Mouse (Mus musculus) lung, postnatal 36 days (tissue): Measurements from ENCODE around the gene Prss53.
"Not testable (repeated sequence)": the region's sequence is repeated elsewhere in the genome, so short reads cannot be mapped to it uniquely, and the experiment has no call there.

Experiments used
- DNase-seq: peaks from one replicate; pipeline ENCODE4 v3.0.0; 2022; ENCODE audit warnings: mixed read lengths

Prss53 gene

GRCm38 (mm10) chr7:127908656-127909055 lies 17.9 kb upstream of the Prss53 start:
- DNase-seq, result no peak

GRCm38 (mm10) chr7:127907939-127908338 lies 17.2 kb upstream of the Prss53 start:
- DNase-seq, result no peak

GRCm38 (mm10) chr7:127903971-127904796 lies 13.4 kb upstream of the Prss53 start, which contains the start of gene Bckdk:
Bckdk (plus strand) TSS chr7:127904082.
- peak; percentile 88 for DNase-seq

DNA sequence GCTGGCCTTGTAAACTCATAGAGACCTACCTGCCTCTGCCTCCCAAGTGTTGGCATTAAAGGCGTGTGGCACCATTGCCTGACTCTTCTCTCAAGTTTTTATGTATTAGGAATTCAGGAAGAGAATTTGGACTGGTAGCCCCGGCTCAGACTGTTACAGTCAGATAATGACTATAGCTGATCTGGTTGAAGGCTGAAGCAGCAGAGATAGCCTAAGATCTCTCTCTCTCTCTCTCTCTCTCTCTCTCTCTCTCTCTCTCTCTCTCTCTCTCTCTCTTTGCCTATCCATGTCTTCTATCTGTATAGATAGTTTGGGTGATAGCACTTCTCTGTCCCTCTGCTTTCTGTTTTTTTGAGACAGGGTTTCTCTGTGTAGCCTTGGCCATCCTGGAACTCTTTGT lies 11.0 kb upstream of the Prss53 start:
- no peak for DNase-seq

GRCm38 (mm10) chr7:127899997-127900396 lies 9.2 kb upstream of the Prss53 start:
- no peak for DNase-seq

- peak; percentile 15 for DNase-seq
Observed at GRCm38 (mm10) chr7:127898179-127898956, 7.6 kb upstream of the Prss53 start.

GRCm38 (mm10) chr7:127897542-127897941 lies 6.8 kb upstream of the Prss53 start:
- no peak for DNase-seq

GRCm38 (mm10) chr7:127896384-127896783 lies 5.6 kb upstream of the Prss53 start:
- peak; percentile 79 for DNase-seq

DNA sequence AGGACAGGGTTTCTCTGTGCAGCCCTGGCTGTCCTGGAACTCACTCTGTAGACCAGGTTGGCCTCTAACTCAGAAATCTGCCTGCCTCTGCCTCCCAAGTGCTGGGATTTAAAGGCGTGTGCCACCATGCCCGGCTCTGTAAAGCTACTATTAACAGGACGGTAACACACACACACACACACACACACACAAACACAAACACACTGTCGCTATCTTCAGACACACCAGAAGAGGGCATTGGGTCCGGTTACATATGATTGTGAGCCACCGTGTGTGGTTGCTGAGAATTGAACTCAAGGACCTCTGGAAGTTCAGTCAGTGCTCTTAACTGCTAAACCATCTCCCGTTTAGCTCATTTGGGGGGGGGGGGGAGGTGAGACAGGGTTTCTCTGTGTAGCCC lies 5.1 kb upstream of the Prss53 start:
- DNase-seq, result not testable (repeated sequence)

GRCm38 (mm10) chr7:127895442-127895841 lies 4.7 kb upstream of the Prss53 start, which contains the start of the genes Gm21974 and Vkorc1:
Gm21974 (minus strand) TSS chr7:127895454.
Vkorc1 (minus strand) TSS chr7:127895617.
- peak; percentile 99 for DNase-seq

DNA sequence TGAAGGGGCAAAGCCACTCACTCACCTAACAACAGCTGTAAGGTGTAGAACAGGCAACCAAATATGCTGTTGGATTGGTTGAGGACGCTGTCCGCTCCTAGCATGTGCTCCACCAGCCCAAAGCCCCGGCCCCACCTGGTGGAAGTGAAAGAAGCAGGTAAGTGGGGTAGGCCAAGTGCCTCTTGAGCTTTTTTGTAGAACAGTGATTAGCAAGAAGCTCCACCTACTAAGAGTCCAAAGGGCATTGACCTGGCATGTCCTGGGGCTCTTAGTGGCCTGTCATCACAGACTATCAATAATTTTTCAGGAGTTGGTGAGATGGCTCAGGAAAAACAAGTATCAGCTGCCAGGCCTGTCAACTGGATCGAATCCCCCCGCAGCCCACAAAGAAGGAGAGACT lies 3.7 kb upstream of the Prss53 start:
- peak; percentile 50 for DNase-seq

- no peak for DNase-seq
Observed at GRCm38 (mm10) chr7:127888821-127889220, 1.9 kb downstream of the Prss53 start.

DNA sequence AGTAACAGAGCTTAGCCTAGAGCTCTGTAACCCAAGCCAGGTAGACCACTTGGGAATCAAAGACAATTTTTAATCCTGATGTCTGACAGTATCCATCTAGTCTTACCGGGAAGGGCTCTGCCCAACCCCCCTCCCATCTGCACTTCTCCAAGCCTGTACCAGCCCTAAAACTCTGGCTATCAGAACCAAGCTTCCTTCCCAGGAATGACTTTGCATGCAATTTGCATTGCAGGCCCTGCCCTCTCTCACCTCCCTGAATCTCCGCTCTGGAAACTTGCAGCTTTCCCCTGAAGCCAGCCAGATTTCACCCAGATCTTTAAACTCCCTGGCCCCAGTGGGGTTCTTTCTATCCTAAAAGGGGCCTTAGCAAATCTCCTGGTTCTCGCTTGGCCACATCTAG lies 3.0 kb downstream of the Prss53 start:
- DNase-seq, result no peak

- no peak for DNase-seq
Observed at GRCm38 (mm10) chr7:127887191-127887590, 3.6 kb downstream of the Prss53 start.

GRCm38 (mm10) chr7:127886551-127886950 lies 4.2 kb downstream of the Prss53 start:
- no peak for DNase-seq

- peak; percentile 82 for DNase-seq
Observed at GRCm38 (mm10) chr7:127885951-127886350, 4.8 kb downstream of the Prss53 start.

- DNase-seq, result no peak
Observed at GRCm38 (mm10) chr7:127880431-127880830, 10.3 kb downstream of the Prss53 start.

DNA sequence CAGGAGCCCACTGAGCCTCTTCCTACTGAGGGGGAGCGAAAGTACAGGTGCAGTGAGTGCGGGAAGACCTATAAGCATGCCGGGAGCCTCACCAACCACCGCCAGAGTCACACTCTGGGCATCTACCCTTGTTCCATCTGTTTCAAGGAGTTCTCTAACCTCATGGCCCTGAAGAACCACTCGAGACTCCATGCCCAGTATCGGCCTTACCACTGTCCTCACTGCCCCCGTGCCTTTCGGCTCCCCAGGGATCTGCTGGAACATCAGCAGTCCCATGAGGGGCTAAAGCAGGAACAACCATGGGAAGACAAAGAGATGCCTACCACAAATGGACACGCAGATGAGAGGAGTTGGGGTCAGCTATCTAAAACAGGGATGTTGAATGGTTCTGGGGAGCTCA lies 11.5 kb downstream of the Prss53 start:
- DNase-seq, result no peak

GRCm38 (mm10) chr7:127876467-127877348 lies 14.1 kb downstream of the Prss53 start, which contains the start of gene Zfp668:
Zfp668 (minus strand) TSS chr7:127876828.
- peak; percentile 96 for DNase-seq

GRCm38 (mm10) chr7:127876041-127876466 lies 14.7 kb downstream of the Prss53 start, which contains the start of gene Zfp646:
Zfp646 (plus strand) TSS chr7:127876221.
- peak; percentile 73 for DNase-seq

DNA sequence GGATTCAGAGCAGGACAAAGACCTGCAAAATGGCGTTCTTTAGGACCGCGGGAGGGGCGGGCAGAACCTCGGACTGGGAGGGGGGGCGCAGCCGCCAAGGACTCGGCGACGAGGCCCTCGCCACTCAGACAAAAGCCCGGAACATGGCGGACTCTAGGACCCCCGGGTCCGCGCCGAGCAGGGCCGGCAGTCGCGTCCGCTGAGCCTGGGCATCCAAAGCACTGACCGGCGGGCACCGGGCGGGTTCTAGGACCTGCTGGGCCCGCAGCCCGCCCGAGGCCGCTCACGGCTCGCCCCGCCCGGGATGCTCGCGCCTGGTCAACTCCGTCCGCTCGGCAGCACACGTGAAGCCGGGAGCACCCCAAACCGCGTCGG lies 15.2 kb downstream of the Prss53 start:
- peak; percentile 94 for DNase-seq

- DNase-seq, result no peak
Observed at GRCm38 (mm10) chr7:127874812-127875626, 15.8 kb downstream of the Prss53 start.
